Mouse (Mus musculus): ENCODE results near the gene Entpd4b.
"Not testable (repeated sequence)": the region's sequence is repeated elsewhere in the genome, so short reads cannot be mapped to it uniquely, and the experiment has no call there.

DNA sequence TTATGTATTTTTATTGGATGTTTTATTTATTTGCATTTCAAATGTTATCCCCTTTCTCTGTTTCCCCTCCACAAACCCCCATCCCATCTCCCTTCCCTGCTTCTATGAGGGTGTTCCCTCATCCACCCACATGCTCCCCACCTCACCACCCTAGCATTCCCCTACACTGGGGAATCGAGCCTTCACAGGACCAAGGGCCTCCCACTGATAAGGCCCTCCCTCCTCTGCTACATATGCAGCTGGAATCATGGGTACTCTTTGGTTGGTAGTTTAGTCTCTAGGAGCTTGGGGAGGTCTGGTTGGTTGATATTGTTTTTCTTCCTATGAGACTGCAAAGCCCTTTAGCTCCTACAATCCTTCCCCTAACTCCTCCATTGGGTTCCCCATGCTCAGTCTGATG lies 29.0 kb upstream of the Entpd4b start:
- TF ChIP-seq POLR2A, CTCF (IDR thresholded peaks at IDR 0.05; ENCODE audit: extremely low read depth, insufficient read depth, low read length): not testable (repeated sequence)
